Mouse (Mus musculus): Measurements from ENCODE around the gene Dek. TPM values are rescaled to one million over a fixed set of nuclear protein-coding genes. Genes with fewer than 3 reads are reported as not detected.

The Dek gene
- total RNA-seq, 2 experiments from 2014 or later = 48.3 to 51.2 TPM

DNA sequence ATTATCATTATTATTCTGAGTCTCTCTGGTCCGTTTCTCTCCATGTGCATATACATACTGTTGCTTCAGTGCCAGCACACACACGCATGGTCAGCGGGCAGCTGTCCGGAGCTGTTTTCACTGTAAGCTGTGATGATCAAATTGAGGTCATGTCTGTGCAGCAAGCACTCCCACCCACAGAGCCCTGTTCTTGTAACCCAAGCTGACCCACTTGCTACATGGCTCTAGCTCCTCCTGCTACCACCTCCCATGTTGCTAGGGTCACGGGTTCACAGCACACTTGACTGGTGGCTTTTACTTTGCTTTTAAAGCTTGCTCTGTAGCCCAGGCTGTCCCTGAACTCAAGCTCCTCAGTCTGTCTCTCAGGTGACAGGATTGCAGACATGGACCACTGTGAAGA is 33.5 kb downstream of the Dek start:
- Histone ChIP-seq H3K4me3 (no peak overlapping the region), H3K27ac (no peak overlapping the region)
- no peak for DNase-seq (ENCODE audit: extremely low spot score in 1 of 2, low spot score in 2 of 2)
- TF ChIP-seq CTCF (IDR thresholded peaks at IDR 0.05) = no peak
- intact Hi-C loops (cut with DNase I) = no loop called here

DNA sequence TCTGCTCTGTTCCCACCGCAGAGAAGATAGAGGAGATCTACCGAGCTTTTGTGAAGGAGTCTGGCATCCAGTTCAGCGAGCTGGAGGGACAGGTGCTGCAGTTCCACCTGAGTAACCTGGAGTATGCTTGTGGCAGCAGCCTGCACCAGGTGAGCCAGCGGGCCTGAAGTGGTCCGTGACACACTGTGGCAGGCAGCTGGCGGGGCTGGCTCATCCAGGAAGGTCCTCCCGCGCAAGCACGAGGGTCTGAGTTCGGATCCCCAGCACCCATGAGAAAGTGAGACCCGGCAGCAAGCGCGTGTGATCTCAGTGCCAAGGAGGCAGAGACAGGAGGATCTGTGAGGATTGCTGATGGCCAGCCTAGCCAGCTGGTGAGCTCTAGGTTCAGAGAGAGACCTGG is 34.1 kb downstream of the Dek start:
- TF ChIP-seq CTCF (IDR thresholded peaks at IDR 0.05) = no peak
- H3K4me3 ChIP-seq = no peak overlapping the region
- intact Hi-C loops (cut with DNase I) = no loop called here
- H3K27ac ChIP-seq = no peak overlapping the region
- no peak for DNase-seq (ENCODE audit: extremely low spot score in 1 of 2, low spot score in 2 of 2)

DNA sequence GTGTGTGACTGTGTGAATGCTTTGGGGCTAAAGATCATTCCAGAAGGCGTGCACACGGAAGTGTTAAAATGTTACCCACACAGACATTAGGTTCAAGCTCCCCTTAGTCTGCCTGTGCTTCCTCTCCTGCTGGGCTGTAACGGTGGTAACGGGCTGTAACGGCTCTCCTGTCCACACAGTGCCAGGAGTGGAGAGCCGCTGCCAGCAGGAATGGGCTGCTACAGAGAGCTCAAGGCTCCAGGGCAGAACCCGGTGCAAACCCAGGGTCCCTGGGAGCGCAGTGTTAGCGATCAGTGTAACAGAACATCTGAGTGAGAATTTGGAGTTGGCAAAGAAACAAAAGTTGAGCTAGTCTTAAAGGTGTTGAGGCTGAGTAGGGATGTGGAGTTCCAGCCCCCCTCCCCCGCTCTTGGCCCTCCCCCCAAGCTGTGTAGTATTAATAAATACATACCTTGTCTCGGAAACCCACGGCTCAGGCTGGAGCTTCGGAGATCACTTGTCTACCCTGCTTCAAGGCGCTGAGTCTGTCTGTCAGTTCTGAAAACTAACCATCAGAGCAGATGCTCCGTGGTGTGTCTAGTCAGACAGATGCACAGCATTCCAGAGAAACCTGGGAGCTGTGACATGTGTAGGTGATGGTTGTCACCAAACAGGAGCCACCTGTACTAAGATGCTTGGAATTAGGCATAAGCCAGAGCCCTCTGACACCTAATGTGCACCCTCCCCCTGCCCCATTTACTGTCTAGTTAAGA is 35.5 kb downstream of the Dek start:
- Histone ChIP-seq H3K4me3 (no peak overlapping the region), H3K27ac (no peak overlapping the region)
- no peak for DNase-seq (ENCODE audit: extremely low spot score in 1 of 2, low spot score in 2 of 2)
- no peak for TF ChIP-seq CTCF (IDR thresholded peaks at IDR 0.05)
- intact Hi-C loops (cut with DNase I) = no loop called here

DNA sequence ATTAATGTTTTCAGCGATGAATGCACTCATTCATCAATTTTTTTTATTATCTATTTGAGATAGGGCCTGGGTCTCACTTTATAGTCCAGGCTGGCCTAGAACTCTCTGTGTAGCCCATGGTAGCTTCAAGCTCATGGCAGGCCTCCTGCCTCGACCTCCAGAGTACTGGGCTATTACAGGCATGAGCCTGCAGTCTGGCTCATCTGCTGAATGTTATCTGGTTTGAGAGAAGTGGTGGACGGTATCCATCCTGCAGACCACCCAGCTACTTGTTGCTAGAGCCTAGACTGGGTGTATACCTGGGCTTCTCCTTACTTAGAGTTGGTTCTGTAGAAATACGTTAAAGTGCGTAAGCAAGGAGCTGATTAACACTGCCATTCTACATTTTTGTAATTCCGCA is 39.0 kb downstream of the Dek start:
- Histone ChIP-seq H3K27ac (no peak overlapping the region), H3K4me3 (no peak overlapping the region)
- TF ChIP-seq CTCF (IDR thresholded peaks at IDR 0.05) = no peak
- DNase-seq (ENCODE audit: extremely low spot score in 1 of 2, low spot score in 2 of 2) = no peak
- intact Hi-C loops (cut with DNase I) = no loop called here

DNA sequence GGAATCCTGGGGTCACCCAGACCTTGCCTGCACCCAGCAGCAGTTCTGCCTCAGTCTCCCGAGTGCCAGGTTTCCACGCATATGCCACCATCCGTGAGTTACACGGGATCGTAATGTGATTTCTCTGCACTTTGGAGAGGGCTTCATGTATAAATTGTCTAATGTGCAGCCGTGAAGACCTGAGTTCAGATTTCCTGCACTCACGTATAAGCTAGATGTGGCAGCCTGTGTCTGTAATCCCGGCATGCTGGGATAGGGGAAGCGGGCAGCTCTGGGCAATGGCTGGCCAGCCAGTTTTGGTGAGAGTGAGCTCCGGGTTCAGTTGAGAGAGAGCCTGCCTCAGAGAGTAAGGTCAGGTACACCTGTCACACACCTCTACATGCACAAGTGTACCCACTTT is 39.5 kb downstream of the Dek start:
- Histone ChIP-seq H3K4me3 (no peak overlapping the region), H3K27ac (no peak overlapping the region)
- DNase-seq (ENCODE audit: extremely low spot score in 1 of 2, low spot score in 2 of 2) = no peak
- intact Hi-C loops (cut with DNase I) = no loop called here
- no peak for TF ChIP-seq CTCF (IDR thresholded peaks at IDR 0.05)

DNA sequence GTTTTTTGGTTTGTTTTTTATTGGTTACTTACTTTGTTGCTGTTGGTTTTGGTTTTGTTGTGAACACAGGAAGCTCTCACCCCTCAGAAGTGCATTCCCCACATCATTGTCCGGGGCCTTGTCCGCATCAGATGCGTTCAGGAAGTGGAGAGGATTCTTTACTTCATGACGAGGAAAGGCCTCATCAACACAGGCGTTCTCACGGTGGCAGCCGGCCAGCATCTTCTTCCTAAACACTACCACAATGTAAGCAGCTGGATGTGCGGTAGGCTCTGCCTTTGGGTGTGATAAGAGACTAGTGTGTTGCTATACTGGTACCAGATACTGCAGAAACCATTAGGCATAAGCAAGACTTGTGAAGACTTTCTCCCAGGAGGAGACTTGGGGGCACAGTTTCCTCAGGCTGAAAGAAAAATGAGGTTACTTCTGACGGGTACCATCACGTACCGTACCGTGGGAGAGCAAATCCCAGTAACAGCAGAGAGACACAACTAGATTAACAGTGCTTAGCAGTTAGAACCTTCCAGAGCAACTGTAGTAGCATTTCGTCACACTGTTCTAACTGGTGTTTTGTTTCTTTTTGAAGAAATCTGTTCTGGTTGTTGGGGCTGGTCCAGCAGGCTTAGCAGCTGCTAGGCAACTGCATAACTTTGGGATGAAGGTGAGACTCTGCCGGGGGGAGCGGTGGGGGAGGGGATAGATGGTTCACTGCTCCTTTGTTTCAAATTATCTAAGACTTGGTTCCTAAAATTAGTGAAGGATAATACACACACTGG is 41.8 kb downstream of the Dek start:
- TF ChIP-seq CTCF (IDR thresholded peaks at IDR 0.05) = no peak
- no peak overlapping the region for H3K4me3 ChIP-seq
- intact Hi-C loops (cut with DNase I) = no loop called here
- H3K27ac ChIP-seq = no peak overlapping the region
- DNase-seq (ENCODE audit: extremely low spot score in 1 of 2, low spot score in 2 of 2) = no peak

DNA sequence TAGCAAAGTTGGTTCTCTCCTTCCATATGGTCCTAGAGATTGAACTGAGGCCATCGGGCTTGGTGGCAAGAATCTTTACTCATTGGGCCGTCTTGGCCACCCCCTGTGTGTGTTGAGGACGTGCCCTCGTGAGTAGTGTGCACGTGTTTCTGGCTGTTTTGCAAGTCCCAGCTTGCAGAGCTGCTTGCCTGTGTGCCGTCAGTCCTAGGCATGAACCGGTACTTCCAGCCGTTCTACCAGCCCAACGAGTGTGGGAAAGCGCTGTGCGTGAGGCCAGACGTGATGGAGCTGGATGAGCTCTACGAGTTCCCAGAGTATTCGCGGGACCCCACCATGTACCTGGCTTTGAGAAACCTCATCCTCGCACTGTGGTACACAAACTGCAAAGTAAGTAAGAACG is 43.2 kb downstream of the Dek start:
- intact Hi-C loops (cut with DNase I) = no loop called here
- no peak for TF ChIP-seq CTCF (IDR thresholded peaks at IDR 0.05)
- no peak overlapping the region for H3K27ac ChIP-seq
- H3K4me3 ChIP-seq = no peak overlapping the region
- no peak for DNase-seq (ENCODE audit: extremely low spot score in 1 of 2, low spot score in 2 of 2)

DNA sequence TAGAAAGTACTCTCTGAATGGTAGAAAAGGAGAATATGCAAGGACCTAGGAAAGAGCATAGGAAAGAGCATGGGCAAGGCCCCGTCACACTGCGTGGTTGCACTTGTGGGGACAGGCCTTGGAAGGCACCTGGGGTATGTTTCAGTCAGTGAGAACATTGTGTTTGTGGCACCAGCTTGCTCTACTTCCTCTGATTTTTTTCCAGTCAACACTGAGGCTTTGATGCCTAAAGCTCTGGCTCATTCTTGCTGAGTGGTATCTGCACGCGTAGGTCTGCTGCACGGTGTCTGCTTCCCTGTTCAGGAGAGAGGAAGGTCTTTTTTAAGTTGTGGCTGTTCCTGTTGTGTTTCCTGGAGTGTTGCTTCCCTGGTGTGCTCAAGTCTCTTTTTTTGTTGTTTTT is 49.2 kb downstream of the Dek start:
- Histone ChIP-seq H3K4me3 (no peak overlapping the region), H3K27ac (no peak overlapping the region)
- intact Hi-C loops (cut with DNase I) = no loop called here
- TF ChIP-seq CTCF (IDR thresholded peaks at IDR 0.05) = no peak
- DNase-seq (ENCODE audit: extremely low spot score in 1 of 2, low spot score in 2 of 2) = no peak

DNA sequence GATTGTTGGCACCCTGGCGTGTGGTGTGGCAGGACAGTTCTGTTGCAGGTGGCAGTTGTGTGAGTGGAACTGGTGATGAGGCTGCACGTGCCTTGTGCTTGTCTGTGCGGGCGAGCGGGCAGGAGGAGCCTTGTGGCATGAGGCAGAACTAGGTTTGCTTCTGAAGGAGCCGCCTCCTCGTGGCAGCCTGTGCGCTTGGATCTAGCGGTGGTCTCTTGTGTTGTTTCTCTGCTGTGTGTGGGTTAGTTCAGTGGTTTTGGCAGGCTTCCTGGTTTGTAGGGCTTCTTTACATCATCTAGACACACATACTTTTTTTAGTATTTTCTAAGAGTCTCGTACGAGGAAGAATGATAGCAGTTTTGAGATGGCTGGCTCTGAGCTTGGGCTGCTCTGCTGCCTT is 49.9 kb downstream of the Dek start:
- peak; percentile 38 to 49 for DNase-seq (ENCODE audit: extremely low spot score in 1 of 2, low spot score in 2 of 2)
- intact Hi-C loops (cut with DNase I) = no loop called here
- Histone ChIP-seq H3K27ac (no peak overlapping the region), H3K4me3 (no peak overlapping the region)
- no peak; the same call in 1 of the 2 replicates for TF ChIP-seq CTCF (IDR thresholded peaks at IDR 0.05)

DNA sequence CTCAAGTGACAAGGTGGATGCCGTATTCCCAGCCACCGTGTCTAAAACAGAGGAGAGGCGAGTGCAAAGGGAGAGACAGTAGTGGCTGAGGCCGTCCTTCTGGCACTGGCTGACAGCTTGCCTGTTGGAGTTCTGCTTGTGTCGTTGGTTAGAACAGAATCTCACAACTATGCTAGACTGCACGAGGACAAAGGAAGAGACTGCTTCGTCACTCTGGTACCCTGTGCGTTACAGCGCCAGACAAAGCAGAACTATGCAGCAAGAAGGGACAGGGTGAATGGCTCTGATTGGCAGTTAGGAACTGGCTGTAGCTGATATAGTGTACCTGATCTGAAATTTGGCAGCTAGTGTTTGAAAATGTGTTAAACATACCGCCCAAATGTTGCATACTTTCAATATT is 52.0 kb downstream of the Dek start:
- intact Hi-C loops (cut with DNase I) = no loop called here
- Histone ChIP-seq H3K4me3 (no peak overlapping the region), H3K27ac (no peak overlapping the region)
- TF ChIP-seq CTCF (IDR thresholded peaks at IDR 0.05) = no peak
- no peak for DNase-seq (ENCODE audit: extremely low spot score in 1 of 2, low spot score in 2 of 2)

DNA sequence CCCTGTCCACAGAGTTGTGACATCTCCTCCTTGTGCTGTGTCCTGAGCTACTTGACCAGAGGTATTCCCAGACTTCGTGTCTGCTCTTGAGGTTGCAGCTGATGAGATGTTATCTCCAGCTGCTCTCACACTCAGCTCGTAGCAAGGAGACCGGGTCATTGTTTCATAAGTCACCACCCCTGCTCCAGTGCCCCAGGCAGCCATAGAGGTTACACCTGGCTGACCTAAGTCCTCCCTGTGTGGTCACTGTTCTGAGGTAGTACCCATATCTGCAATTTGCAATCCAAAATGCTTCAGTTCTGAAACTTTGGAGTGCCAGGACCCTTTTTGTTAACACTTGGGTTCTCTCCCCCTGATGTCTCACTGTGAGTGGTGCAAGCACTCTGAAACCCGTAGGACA is 56.0 kb downstream of the Dek start:
- no peak overlapping the region for H3K27ac ChIP-seq
- no peak for DNase-seq (ENCODE audit: extremely low spot score in 1 of 2, low spot score in 2 of 2)
- intact Hi-C loops (cut with DNase I) = no loop called here
- TF ChIP-seq CTCF (IDR thresholded peaks at IDR 0.05) = no peak
- no peak overlapping the region for H3K4me3 ChIP-seq

DNA sequence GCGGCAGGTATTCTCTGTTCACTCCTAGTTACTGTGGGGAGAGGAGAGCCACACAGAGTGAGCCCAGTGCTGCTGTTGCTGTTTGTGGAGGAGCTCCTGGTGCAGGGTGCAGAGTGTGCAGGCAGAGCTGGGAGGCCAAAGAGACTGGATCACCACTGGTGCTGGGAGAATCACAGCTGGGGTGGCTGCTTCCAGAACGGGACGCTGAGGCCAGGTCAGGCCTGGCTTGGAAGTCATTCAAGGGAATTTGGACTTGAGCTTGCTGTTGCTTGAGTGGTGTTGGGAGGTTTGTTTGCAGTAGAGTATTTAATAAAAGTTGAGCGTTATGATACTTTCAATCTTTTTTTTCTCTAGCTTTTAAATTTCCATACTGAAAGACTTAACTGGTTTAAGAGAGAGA is 58.0 kb downstream of the Dek start:
- DNase-seq (ENCODE audit: extremely low spot score in 1 of 2, low spot score in 2 of 2) = no peak
- Histone ChIP-seq H3K27ac (no peak overlapping the region), H3K4me3 (no peak overlapping the region)
- TF ChIP-seq CTCF (IDR thresholded peaks at IDR 0.05) = no peak
- intact Hi-C loops (cut with DNase I) = no loop called here

DNA sequence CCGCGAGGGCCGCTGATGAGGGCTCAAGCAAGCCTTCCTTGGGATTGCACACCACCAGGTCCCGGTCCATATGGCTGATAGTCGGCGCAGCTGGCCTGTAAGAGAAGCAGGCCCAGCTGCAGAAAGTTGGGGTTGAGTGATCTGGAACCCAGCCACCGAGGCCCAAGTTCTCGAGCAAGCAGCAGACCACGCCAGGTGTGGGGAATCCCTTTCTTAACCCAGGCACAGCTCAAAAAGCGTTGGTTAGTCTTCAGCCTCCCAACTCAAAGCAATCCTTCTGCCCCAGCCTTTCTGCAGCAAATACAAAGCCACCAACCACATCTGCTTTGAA is 61.4 kb downstream of the Dek start, which contains the start of gene Tpmt:
Tpmt (minus strand) TSS at position 121 of the 331 bp plus-strand sequence.
- DNase-seq (ENCODE audit: extremely low spot score in 1 of 2, low spot score in 2 of 2) = no peak
- H3K4me3 ChIP-seq = peak within 1 kb of the TSS; percentile 95
- peak within 1 kb of the TSS; percentile 78 for H3K27ac ChIP-seq
- intact Hi-C loops (cut with DNase I) = no loop called here
- TF ChIP-seq CTCF (IDR thresholded peaks at IDR 0.05) = no peak
